Mouse (Mus musculus): Measurements from ENCODE around the gene Ctnnbip1.

DNA sequence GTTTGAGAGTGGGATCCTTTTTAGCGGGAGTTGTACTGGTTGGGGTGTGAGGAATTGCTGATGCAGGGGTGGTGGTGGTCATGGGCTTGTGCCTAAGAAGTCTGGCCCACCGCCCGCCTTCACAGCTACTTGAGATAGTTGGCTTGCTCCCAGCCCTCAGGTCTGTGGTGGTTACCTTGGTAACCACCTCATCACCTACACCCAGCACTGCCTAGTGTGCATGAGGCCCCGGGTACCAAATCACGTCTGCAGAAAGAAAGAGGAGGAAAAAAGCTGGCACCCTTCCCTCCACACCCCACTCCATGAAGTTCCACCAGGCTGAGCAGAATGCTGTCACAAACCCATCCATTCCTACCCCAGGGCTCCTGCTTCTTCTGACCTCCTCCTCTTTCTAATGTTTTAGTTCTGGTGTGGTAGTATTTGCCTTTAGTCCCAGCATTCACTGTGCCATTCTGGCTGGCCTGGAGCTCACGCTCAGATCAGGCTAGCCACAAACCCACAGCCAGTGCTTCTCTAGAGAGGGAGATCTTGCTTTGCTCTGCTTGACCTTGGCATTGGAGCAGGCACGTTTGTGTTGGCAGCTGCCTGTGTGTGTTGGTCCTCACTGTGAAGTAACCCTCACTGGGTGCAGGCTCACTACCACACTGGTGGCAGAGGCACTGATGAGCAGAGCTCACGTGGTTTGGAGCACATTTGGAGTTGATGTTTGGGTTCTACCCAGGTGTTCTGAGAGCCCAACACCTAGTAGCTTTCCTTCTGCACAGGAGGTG, 91.4 kb downstream of the Ctnnbip1 start:
- TF ChIP-seq CTCF (IDR thresholded peaks at IDR 0.05; ENCODE audit: control insufficient read depth, insufficient read depth, insufficient read length), result no peak
- TF ChIP-seq USF1 (IDR thresholded peaks at IDR 0.05; ENCODE audit: low read depth), result no peak
- no peak for TF ChIP-seq MAX (IDR thresholded peaks at IDR 0.05)
- TF ChIP-seq MYOG (IDR thresholded peaks at IDR 0.05; ENCODE audit: control insufficient read depth, extremely low read depth, insufficient read length), result no peak

All from C2C12 (cell line).